Mouse (Mus musculus) cerebellum, postnatal 14 days (tissue): ENCODE measurements at regions not wholly inside any gene's neighbourhood (a gene's known extent, or its start where the extent isn't known, plus 50 kb on each side); places are given as distances from the start of the nearest gene placed in this dataset.
A peak's percentile ranks its signal among the peaks of the same experiment; 100 is the strongest.

Source experiments
- DNase-seq, 2 experiments: peaks; one replicate each; pipeline ENCODE4 v3.0.0; 2021; ENCODE audit warnings: mixed read lengths in 2 of 2

DNA sequence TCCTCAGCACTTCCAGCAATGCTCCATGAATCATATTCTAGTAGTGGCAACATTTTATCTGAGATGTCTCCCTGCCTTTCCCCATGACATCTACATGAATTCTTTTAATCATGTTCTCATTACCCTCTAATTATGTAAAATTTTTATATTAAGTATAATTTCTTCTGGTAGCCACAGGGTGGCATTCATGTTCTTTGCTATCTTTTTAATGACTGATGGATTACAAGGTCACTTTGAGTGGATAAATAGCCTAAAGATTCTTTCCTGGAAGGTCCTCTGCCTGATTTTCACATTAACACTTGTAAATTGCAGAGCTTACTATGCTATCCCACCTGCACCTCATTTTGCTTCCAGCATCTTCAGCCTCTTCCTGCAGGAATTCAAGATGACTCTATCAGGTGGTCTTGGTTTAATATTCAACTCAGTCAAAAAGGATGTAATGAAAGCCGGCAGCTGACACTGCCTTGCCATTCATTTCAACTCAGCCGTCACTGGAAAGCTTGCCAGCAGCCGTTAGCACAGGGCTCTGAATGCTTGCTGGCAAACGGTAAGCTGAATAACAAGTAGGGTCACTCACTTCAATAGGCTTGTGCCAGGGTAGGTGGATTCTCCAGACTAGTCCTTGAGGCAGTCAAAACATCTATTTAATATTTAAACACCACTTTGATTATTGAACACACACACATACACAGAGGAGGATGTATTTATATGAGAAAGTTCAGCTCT, 97.0 kb upstream of the Fshr start:
- DNase-seq: peak; percentile 48 to 51

- no peak for DNase-seq
Observed at GRCm38 (mm10) chr17:89281321-89281720, 80.8 kb upstream of the Fshr start.

- DNase-seq: no peak
Observed at GRCm38 (mm10) chr17:89272141-89272540, 71.7 kb upstream of the Fshr start.

GRCm38 (mm10) chr17:89255687-89256086, 55.2 kb upstream of the Fshr start:
- no peak for DNase-seq

- DNase-seq: no peak
Observed at GRCm38 (mm10) chr17:89250811-89251210, 50.3 kb upstream of the Fshr start.
